Comparison of ENCODE assay signal across 7 mouse cellular contexts in the genomic region with DNA sequence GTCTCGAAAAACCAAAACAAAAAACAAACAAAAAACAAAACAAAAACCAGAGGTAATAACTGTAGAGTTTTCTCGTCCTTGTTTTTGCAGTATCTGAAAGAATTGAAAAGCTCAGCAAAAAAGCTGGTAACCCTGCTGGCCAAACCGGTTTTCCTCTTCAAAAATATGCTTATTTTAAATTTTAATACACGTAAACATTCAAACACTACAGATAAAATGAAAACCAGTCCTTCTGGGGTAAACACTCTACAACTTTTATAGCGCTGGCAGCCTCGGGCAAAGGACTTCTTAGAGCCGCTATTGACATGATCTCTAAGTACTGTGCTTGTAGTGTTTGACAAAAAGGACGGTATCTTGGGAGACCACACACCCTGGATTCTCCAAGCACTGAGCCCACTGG. TPM values are rescaled to one million over a fixed set of nuclear protein-coding genes. Genes with fewer than 3 reads are reported as not detected.
DNase-seq lines count a peak whose midpoint lies in the region; ATAC-seq lines count a peak whose summit lies in the region.

No protein-coding gene starts in this region.

- peak overlapping the region; percentile 72; the same call in 1 of the 2 replicates for H3K4me2 ChIP-seq in neural tube, embryonic 12.5 days (replicated peaks)
- peak overlapping the region; percentile 82 for H3K4me2 ChIP-seq in forebrain, embryonic 14.5 days (ENCODE audit: low read length)
- H3K4me2 ChIP-seq in liver, embryonic 12.5 days: peak overlapping the region; percentile 83

- no peak overlapping the region for H3K27ac ChIP-seq in neural tube, embryonic 12.5 days
- peak overlapping the region; percentile 99; the same call in 1 of the 2 replicates for H3K27ac ChIP-seq in forebrain, embryonic 14.5 days (ENCODE audit: low read depth, low read length)
- no peak overlapping the region; the same call in 1 of the 2 replicates for H3K27ac ChIP-seq in liver, embryonic 12.5 days

- ATAC-seq in neural tube, embryonic 12.5 days (ENCODE audit: low FRiP score, low read depth): no peak
- no peak for ATAC-seq in forebrain, embryonic 14.5 days
- no peak for ATAC-seq in liver, embryonic 12.5 days

- WGBS in neural tube, embryonic 12.5 days: 67% methylated on average over 8 of the region's 8 CpGs
- 89% methylated on average over 8 of the region's 8 CpGs for WGBS in forebrain, embryonic 14.5 days
- 76% methylated on average over 8 of the region's 8 CpGs for WGBS in liver, embryonic 12.5 days (ENCODE audit: insufficient replicate concordance)

- no peaks in the 10 kb centered on the region for H3K27me3 ChIP-seq in neural tube, embryonic 12.5 days (replicated peaks)
- no peaks in the 10 kb centered on the region for H3K27me3 ChIP-seq in forebrain, embryonic 14.5 days (replicated peaks; ENCODE audit: control insufficient read depth, insufficient read depth, low read length)
- H3K27me3 ChIP-seq in liver, embryonic 12.5 days (replicated peaks): no peaks in the 10 kb centered on the region

- no peak for DNase-seq in neural tube, embryonic 10.5 days (ENCODE audit: extremely low spot score, low spot score)
- no peak for DNase-seq in forebrain, embryonic 14.5 days (ENCODE audit: low spot score)
- no peak for DNase-seq in embryo, embryonic 10 days (ENCODE audit: low spot score)
- no peak for DNase-seq in cerebellum, adult 8-10 months
- DNase-seq in frontal cortex, postnatal 36 days (ENCODE audit: low spot score in 2 of 2): no peak

- H3K4me1 ChIP-seq in neural tube, embryonic 12.5 days: peaks cover 11% of the 10 kb centered on the region; the same call in 1 of the 2 replicates
- peaks cover 4% of the 10 kb centered on the region; the same call in 1 of the 2 replicates for H3K4me1 ChIP-seq in forebrain, embryonic 14.5 days (ENCODE audit: control insufficient read depth, insufficient read depth, low read length)
- H3K4me1 ChIP-seq in liver, embryonic 12.5 days: peaks cover 30% of the 10 kb centered on the region

- no peak overlapping the region for H3K4me3 ChIP-seq in neural tube, embryonic 12.5 days
- peak overlapping the region; percentile 56; the same call in 1 of the 2 replicates for H3K4me3 ChIP-seq in forebrain, embryonic 14.5 days (ENCODE audit: low read depth, low read length)
- H3K4me3 ChIP-seq in liver, embryonic 12.5 days: peak overlapping the region; percentile 72

- no peak overlapping the region for H3K9ac ChIP-seq in neural tube, embryonic 12.5 days
- peak overlapping the region; percentile 100; the same call in 1 of the 2 replicates for H3K9ac ChIP-seq in forebrain, embryonic 14.5 days (ENCODE audit: low read length)
- peak overlapping the region; percentile 93; the same call in 1 of the 2 replicates for H3K9ac ChIP-seq in liver, embryonic 12.5 days

- no peaks in the 10 kb centered on the region for H3K9me3 ChIP-seq in neural tube, embryonic 12.5 days
- H3K9me3 ChIP-seq in forebrain, embryonic 14.5 days (replicated peaks; ENCODE audit: control insufficient read depth, low read length): no peaks in the 10 kb centered on the region
- no peaks in the 10 kb centered on the region for H3K9me3 ChIP-seq in liver, embryonic 12.5 days (replicated peaks)

- no peaks in the 10 kb centered on the region for H3K36me3 ChIP-seq in neural tube, embryonic 12.5 days
- H3K36me3 ChIP-seq in forebrain, embryonic 14.5 days (ENCODE audit: control insufficient read depth, insufficient read depth, low read length): peaks cover 9% of the 10 kb centered on the region; the same call in 1 of the 2 replicates
- H3K36me3 ChIP-seq in liver, embryonic 12.5 days: peaks cover 12% of the 10 kb centered on the region; the same call in 1 of the 2 replicates

RNA-seq across cellular contexts. Expression of a gene that starts 0.6 kb away (rescaled TPM):
- polyA plus RNA-seq in neural tube, embryonic 12.5 days (2016; fragmentation: Nextera tagmentation; extraction: Ambion mirVana): 21.4 and 21.9 TPM in 2 replicates
- 22.5 and 24.7 TPM in 2 replicates for polyA plus RNA-seq in forebrain, embryonic 14.5 days (2014; fragmentation: Nextera tagmentation; extraction: Ambion mirVana)
- 13.8 and 14.3 TPM in 2 replicates for polyA plus RNA-seq in liver, embryonic 12.5 days (2016; fragmentation: Nextera tagmentation; extraction: Ambion mirVana)

RNA-seq across cellular contexts. Expression of a gene that starts 43.8 kb away (rescaled TPM):
- polyA plus RNA-seq in neural tube, embryonic 12.5 days (2016; fragmentation: Nextera tagmentation; extraction: Ambion mirVana): 10.8 and 12.5 TPM in 2 replicates
- 7.0 and 9.2 TPM in 2 replicates for polyA plus RNA-seq in forebrain, embryonic 14.5 days (2014; fragmentation: Nextera tagmentation; extraction: Ambion mirVana)
- polyA plus RNA-seq in liver, embryonic 12.5 days (2016; fragmentation: Nextera tagmentation; extraction: Ambion mirVana): 0.27 and 0.31 TPM in 2 replicates
